Mouse (Mus musculus) liver, embryonic 14.5 days (tissue): ENCODE data around the gene Nid2.

Experiments
- CTCF ChIP-seq: IDR thresholded peaks from 2 replicates; pipeline ENCODE4 v1.5.1; 2016; ENCODE audit warnings: antibody characterized with exemption, low read depth, control low read depth
- EP300 ChIP-seq: IDR thresholded peaks from 2 replicates; pipeline ENCODE4 v1.6.1; 2016; ENCODE audit warnings: antibody characterized with exemption, low read depth

GRCm38 (mm10) chr14:19858279-19858678 is 107.2 kb downstream of the Nid2 start:
- no peak for TF ChIP-seq CTCF
- no peak for TF ChIP-seq EP300
